Mouse (Mus musculus): ENCODE data around the gene Rgs7bp. TPM values are rescaled to one million over a fixed set of nuclear protein-coding genes. Genes with fewer than 3 reads are reported as not detected.

Gene Rgs7bp
- polyA plus RNA-seq, 1 experiment, result 0.19 TPM

GRCm38 (mm10) chr13:105066890-105067845 is 12.4 kb upstream of the Rgs7bp start:
- peak; percentile 8 for DNase-seq
- Histone ChIP-seq H3K27ac (ENCODE audit: control insufficient read depth, insufficient read depth, low read length) (no peak overlapping the region), H3K4me3 (ENCODE audit: control insufficient read depth, insufficient read depth, low read length) (no peak overlapping the region), H3K27me3 (ENCODE audit: control insufficient read depth, insufficient read depth, low read length) (no peaks in the 10 kb centered on the region), H3K4me1 (replicated peaks; ENCODE audit: control insufficient read depth, insufficient read depth, low read length) (peaks cover 4% of the 10 kb centered on the region), H3K36me3 (ENCODE audit: control insufficient read depth, insufficient read depth, low read length) (no peaks in the 10 kb centered on the region)
- TF ChIP-seq CTCF (IDR thresholded peaks at IDR 0.05; ENCODE audit: borderline replicate concordance, control insufficient read depth, extremely low read depth, insufficient read depth, low read length, poor library complexity) (no peak), POLR2A (IDR thresholded peaks at IDR 0.05; ENCODE audit: control insufficient read depth, extremely low read depth, insufficient read depth, low read length, poor library complexity) (no peak)
- 31% methylated on average over 7 of the region's 7 CpGs for WGBS

DNA sequence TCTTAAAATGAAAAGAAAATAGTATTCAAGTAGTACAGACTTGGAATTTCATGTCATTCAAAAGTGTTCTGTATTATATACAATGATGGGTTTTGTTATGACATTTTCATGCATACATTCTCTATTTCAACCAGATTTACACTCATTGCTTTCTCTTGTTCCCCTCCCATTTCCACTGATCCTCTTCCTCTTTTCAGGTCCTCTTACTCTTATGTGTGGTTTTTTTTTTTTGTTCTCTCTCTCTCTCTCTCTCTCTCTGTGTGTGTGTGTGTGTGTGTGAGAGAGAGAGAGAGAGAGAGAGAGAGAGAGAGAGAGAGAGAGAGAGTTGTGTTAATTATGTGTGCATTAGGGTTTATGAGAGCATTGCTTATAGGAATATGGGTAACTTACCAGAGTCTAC is 11.4 kb upstream of the Rgs7bp start:
- Histone ChIP-seq H3K36me3 (ENCODE audit: control insufficient read depth, insufficient read depth, low read length) (no peaks in the 10 kb centered on the region), H3K27me3 (ENCODE audit: control insufficient read depth, insufficient read depth, low read length) (no peaks in the 10 kb centered on the region), H3K27ac (ENCODE audit: control insufficient read depth, insufficient read depth, low read length) (no peak overlapping the region), H3K4me3 (ENCODE audit: control insufficient read depth, insufficient read depth, low read length) (no peak overlapping the region), H3K4me1 (replicated peaks; ENCODE audit: control insufficient read depth, insufficient read depth, low read length) (peaks cover 4% of the 10 kb centered on the region)
- TF ChIP-seq POLR2A (IDR thresholded peaks at IDR 0.05; ENCODE audit: control insufficient read depth, extremely low read depth, insufficient read depth, low read length, poor library complexity), result no peak
- TF ChIP-seq CTCF (IDR thresholded peaks at IDR 0.05; ENCODE audit: borderline replicate concordance, control insufficient read depth, extremely low read depth, insufficient read depth, low read length, poor library complexity), result no peak
- DNase-seq, result no peak

- DNase-seq, result no peak
- H3K4me3 ChIP-seq (ENCODE audit: control insufficient read depth, insufficient read depth, low read length), result no peak overlapping the region
- no peak for TF ChIP-seq POLR2A (IDR thresholded peaks at IDR 0.05; ENCODE audit: control insufficient read depth, extremely low read depth, insufficient read depth, low read length, poor library complexity)
- no peak for TF ChIP-seq CTCF (IDR thresholded peaks at IDR 0.05; ENCODE audit: borderline replicate concordance, control insufficient read depth, extremely low read depth, insufficient read depth, low read length, poor library complexity)
- no peaks in the 10 kb centered on the region for H3K36me3 ChIP-seq (ENCODE audit: control insufficient read depth, insufficient read depth, low read length)
- peaks cover 7% of the 10 kb centered on the region for H3K4me1 ChIP-seq (replicated peaks; ENCODE audit: control insufficient read depth, insufficient read depth, low read length)
- WGBS, result 16% methylated on average over 5 of the region's 5 CpGs
- no peak overlapping the region for H3K27ac ChIP-seq (ENCODE audit: control insufficient read depth, insufficient read depth, low read length)
- no peaks in the 10 kb centered on the region; the same call in 1 of the 2 replicates for H3K27me3 ChIP-seq (ENCODE audit: control insufficient read depth, insufficient read depth, low read length)
Observed at GRCm38 (mm10) chr13:105055374-105055773, 644 bp upstream of the Rgs7bp start.

DNA sequence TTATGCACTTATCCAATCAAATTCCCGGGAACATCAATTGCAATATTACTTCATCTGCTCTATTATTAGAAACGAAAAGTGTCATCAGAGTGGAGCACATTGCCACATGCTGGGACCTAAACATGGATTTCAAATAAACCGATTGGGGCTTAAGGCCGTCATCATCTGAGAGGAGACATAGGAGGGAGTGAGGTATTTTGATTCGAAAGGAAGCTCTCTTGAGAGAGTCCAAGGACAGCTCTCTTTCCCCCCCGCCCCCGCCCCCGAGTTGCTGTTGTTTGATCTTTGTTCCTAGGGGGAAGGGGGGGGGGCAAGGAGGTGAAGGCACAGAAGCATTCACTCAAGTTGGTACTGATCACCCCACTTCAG is 195 bp upstream of the Rgs7bp start:
- Histone ChIP-seq H3K27me3 (ENCODE audit: control insufficient read depth, insufficient read depth, low read length) (no peaks in the 10 kb centered on the region; the same call in 1 of the 2 replicates), H3K4me1 (replicated peaks; ENCODE audit: control insufficient read depth, insufficient read depth, low read length) (peaks cover 7% of the 10 kb centered on the region), H3K4me3 (ENCODE audit: control insufficient read depth, insufficient read depth, low read length) (peak overlapping the region; percentile 39; the same call in 1 of the 2 replicates), H3K36me3 (ENCODE audit: control insufficient read depth, insufficient read depth, low read length) (no peaks in the 10 kb centered on the region), H3K27ac (ENCODE audit: control insufficient read depth, insufficient read depth, low read length) (no peak overlapping the region)
- TF ChIP-seq CTCF (IDR thresholded peaks at IDR 0.05; ENCODE audit: borderline replicate concordance, control insufficient read depth, extremely low read depth, insufficient read depth, low read length, poor library complexity) (no peak), POLR2A (IDR thresholded peaks at IDR 0.05; ENCODE audit: control insufficient read depth, extremely low read depth, insufficient read depth, low read length, poor library complexity) (no peak)
- 2% methylated on average over 8 of the region's 8 CpGs for WGBS
- no peak for DNase-seq

- Histone ChIP-seq H3K36me3 (ENCODE audit: control insufficient read depth, insufficient read depth, low read length) (no peaks in the 10 kb centered on the region), H3K4me1 (replicated peaks; ENCODE audit: control insufficient read depth, insufficient read depth, low read length) (peaks cover 7% of the 10 kb centered on the region), H3K4me3 (ENCODE audit: control insufficient read depth, insufficient read depth, low read length) (peak overlapping the region; percentile 39), H3K27ac (ENCODE audit: control insufficient read depth, insufficient read depth, low read length) (no peak overlapping the region), H3K27me3 (ENCODE audit: control insufficient read depth, insufficient read depth, low read length) (no peaks in the 10 kb centered on the region; the same call in 1 of the 2 replicates)
- no peak for TF ChIP-seq CTCF (IDR thresholded peaks at IDR 0.05; ENCODE audit: borderline replicate concordance, control insufficient read depth, extremely low read depth, insufficient read depth, low read length, poor library complexity)
- no peak for TF ChIP-seq POLR2A (IDR thresholded peaks at IDR 0.05; ENCODE audit: control insufficient read depth, extremely low read depth, insufficient read depth, low read length, poor library complexity)
- 21% methylated on average over 12 of the region's 12 CpGs for WGBS
- DNase-seq, result no peak
Observed at GRCm38 (mm10) chr13:105053618-105054017, 1.1 kb downstream of the Rgs7bp start.

DNA sequence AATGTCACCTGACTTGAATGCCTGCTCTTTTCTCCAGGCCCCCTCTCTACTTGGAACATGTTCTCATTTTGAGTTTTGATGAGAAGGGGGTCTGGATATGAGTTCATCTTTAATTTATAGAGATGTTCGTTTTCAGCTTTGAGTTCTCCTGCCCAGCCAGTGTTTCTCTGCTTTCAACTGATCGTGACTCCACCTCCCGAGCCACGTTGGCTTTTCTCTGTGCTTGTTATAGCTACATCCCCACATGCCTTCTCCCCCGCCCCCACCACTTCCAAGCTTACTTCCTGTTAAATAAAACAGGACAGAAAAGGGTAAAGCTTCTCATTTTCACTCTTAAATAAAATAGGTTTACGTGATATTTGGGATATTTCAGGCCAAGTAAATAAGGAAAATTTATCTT is 3.3 kb downstream of the Rgs7bp start:
- Histone ChIP-seq H3K4me3 (ENCODE audit: control insufficient read depth, insufficient read depth, low read length) (no peak overlapping the region), H3K27ac (ENCODE audit: control insufficient read depth, insufficient read depth, low read length) (no peak overlapping the region), H3K36me3 (ENCODE audit: control insufficient read depth, insufficient read depth, low read length) (no peaks in the 10 kb centered on the region), H3K27me3 (ENCODE audit: control insufficient read depth, insufficient read depth, low read length) (no peaks in the 10 kb centered on the region; the same call in 1 of the 2 replicates), H3K4me1 (replicated peaks; ENCODE audit: control insufficient read depth, insufficient read depth, low read length) (peaks cover 10% of the 10 kb centered on the region)
- TF ChIP-seq POLR2A (IDR thresholded peaks at IDR 0.05; ENCODE audit: control insufficient read depth, extremely low read depth, insufficient read depth, low read length, poor library complexity) (no peak), CTCF (IDR thresholded peaks at IDR 0.05; ENCODE audit: borderline replicate concordance, control insufficient read depth, extremely low read depth, insufficient read depth, low read length, poor library complexity) (no peak)
- DNase-seq, result no peak
- WGBS, result 25% methylated on average over 6 of the region's 6 CpGs
